Mouse (Mus musculus) G1E (cell line): ENCODE data around the gene Stard3. TPM values are rescaled to one million over a fixed set of nuclear protein-coding genes. Genes with fewer than 3 reads are reported as not detected.

Experiments used
- ATAC-seq: 2 replicates; pipeline ENCODE4 v1.8.0; 2016; ENCODE audit warnings: mild to moderate bottlenecking; ENCODE audit not compliant: insufficient number of reproducible peaks, poor library complexity, low FRiP score, severe bottlenecking; ENCODE audit errors: extremely low read depth
- DNase-seq: peaks from one replicate; pipeline ENCODE4 v3.0.0; 2012; ENCODE audit warnings: low spot score
- H3K27me3 ChIP-seq: 2 replicates; pipeline ENCODE4 v1.6.1; 2012; ENCODE audit warnings: mild to moderate bottlenecking, low read length, inconsistent platforms; ENCODE audit not compliant: insufficient read depth
- H3K36me3 ChIP-seq: replicated peaks from 2 replicates; pipeline ENCODE3; 2012; ENCODE audit warnings: mild to moderate bottlenecking, inconsistent platforms
- H3K4me1 ChIP-seq: 2 replicates; pipeline ENCODE4 v1.6.1; 2012; ENCODE audit warnings: low read depth, low read length, inconsistent platforms, mixed read lengths; ENCODE audit not compliant: insufficient read depth
- H3K4me3 ChIP-seq: 2 replicates; pipeline ENCODE4 v1.5.1; 2012; ENCODE audit warnings: low read depth, mild to moderate bottlenecking, inconsistent platforms, low read length, moderate library complexity, mixed read lengths
- H3K9me3 ChIP-seq: replicated peaks from 2 replicates; pipeline ENCODE4 v1.6.1; 2012; ENCODE audit warnings: inconsistent platforms
- CTCF ChIP-seq: IDR thresholded peaks from 2 replicates; pipeline ENCODE4 v1.5.1; 2012; ENCODE audit warnings: low read depth, low read length, inconsistent platforms, mixed read lengths
- GATA1 ChIP-seq: IDR thresholded peaks from 2 replicates; pipeline ENCODE4 v1.6.1; 2012; ENCODE audit warnings: borderline replicate concordance, low read length, inconsistent platforms, mixed read lengths
- GATA2 ChIP-seq: IDR thresholded peaks from 2 replicates; pipeline ENCODE4 v1.6.1; 2012; ENCODE audit warnings: low read depth, low read length, inconsistent platforms, borderline replicate concordance
- POLR2AphosphoS5 ChIP-seq: IDR thresholded peaks from 2 replicates; pipeline ENCODE4 v1.6.1; 2012; ENCODE audit warnings: low read depth, low read length, inconsistent platforms; ENCODE audit not compliant: insufficient replicate concordance
- TAL1 ChIP-seq: conservative IDR thresholded peaks from 2 replicates; pipeline ENCODE4 v1.6.1; 2012; ENCODE audit warnings: low read depth, low read length, inconsistent platforms, mixed read lengths
- polyA plus RNA-seq: library from polyadenylated mRNA; stranded (reverse); fragments of >175 nt; gene quantifications from 2 replicates; pipeline ENCODE4 v1.2.3, GENCODE M21; 2012
- total RNA-seq, 2 experiments: library from RNA; stranded (forward) in 1 of 2; stranded (reverse) in 1 of 2; fragments of 200-1000 nt in 1 of 2; fragments of >200 nt in 1 of 2; fragmentation: Nextera tagmentation in 1 of 2; gene quantifications; 2 replicates each; pipeline ENCODE4 v1.2.3; 2014 to 2017

Gene Stard3
- total and polyA plus RNA-seq, 3 experiments: 10.9 to 22.9 (median 18.5) TPM

GRCm38 (mm10) chr11:98353651-98354211 lies 4.4 kb upstream of the Stard3 start:
- ATAC-seq: no peak
- Histone ChIP-seq H3K4me1 (peaks cover 32% of the 10 kb centered on the region), H3K4me3 (no peak overlapping the region), H3K36me3 (no peaks in the 10 kb centered on the region), H3K27me3 (peaks cover 60% of the 10 kb centered on the region), H3K9me3 (no peaks in the 10 kb centered on the region)
- no peak for TF ChIP-seq GATA2
- no peak for TF ChIP-seq TAL1
- TF ChIP-seq POLR2AphosphoS5: no peak
- TF ChIP-seq GATA1: no peak
- DNase-seq: no peak

- TF ChIP-seq GATA2 (no peak), POLR2AphosphoS5 (no peak), GATA1 (no peak), CTCF (no peak), TAL1 (no peak)
- peaks cover 2% of the 10 kb centered on the region for H3K36me3 ChIP-seq
- no peak for ATAC-seq
- peaks cover 38% of the 10 kb centered on the region for H3K4me1 ChIP-seq
- DNase-seq: no peak
- no peaks in the 10 kb centered on the region for H3K9me3 ChIP-seq
- H3K4me3 ChIP-seq: no peak overlapping the region
- peaks cover 53% of the 10 kb centered on the region for H3K27me3 ChIP-seq
These were observed 3.7 kb upstream of the Stard3 start for GRCm38 (mm10) chr11:98354445-98354844.

- ATAC-seq (no peak), DNase-seq (peak; percentile 84)
- Histone ChIP-seq H3K4me1 (peaks cover 51% of the 10 kb centered on the region), H3K36me3 (peaks cover 16% of the 10 kb centered on the region), H3K27me3 (peaks cover 39% of the 10 kb centered on the region), H3K9me3 (no peaks in the 10 kb centered on the region), H3K4me3 (no peak overlapping the region)
- TF ChIP-seq CTCF: peak; percentile 69
- TF ChIP-seq GATA1: no peak
- no peak for TF ChIP-seq POLR2AphosphoS5
- TF ChIP-seq GATA2: no peak
- TF ChIP-seq TAL1: no peak
These were observed 2.4 kb upstream of the Stard3 start for GRCm38 (mm10) chr11:98355732-98356299.

GRCm38 (mm10) chr11:98356625-98357394 lies 1.4 kb upstream of the Stard3 start:
- peaks cover 26% of the 10 kb centered on the region for H3K36me3 ChIP-seq
- TF ChIP-seq GATA2 (no peak), CTCF (no peak), POLR2AphosphoS5 (no peak), GATA1 (no peak), TAL1 (no peak)
- no peak for DNase-seq
- peak overlapping the region; percentile 87; the same call in 1 of the 2 replicates for H3K4me3 ChIP-seq
- H3K4me1 ChIP-seq: peaks cover 57% of the 10 kb centered on the region
- H3K27me3 ChIP-seq: peaks cover 30% of the 10 kb centered on the region
- H3K9me3 ChIP-seq: no peaks in the 10 kb centered on the region
- no peak for ATAC-seq

- Histone ChIP-seq H3K9me3 (no peaks in the 10 kb centered on the region), H3K4me3 (peak overlapping the region; percentile 87), H3K36me3 (peaks cover 33% of the 10 kb centered on the region), H3K4me1 (peaks cover 57% of the 10 kb centered on the region), H3K27me3 (peaks cover 23% of the 10 kb centered on the region)
- TF ChIP-seq TAL1: no peak
- TF ChIP-seq CTCF: no peak
- TF ChIP-seq GATA2: no peak
- TF ChIP-seq POLR2AphosphoS5: no peak
- TF ChIP-seq GATA1: no peak
- DNase-seq (no peak), ATAC-seq (no peak)
These were observed 590 bp upstream of the Stard3 start for GRCm38 (mm10) chr11:98357396-98358160.
